Mouse (Mus musculus) small intestine, adult 2 months (tissue): Measurements from ENCODE around the gene Zfp1. TPM values are rescaled to one million over a fixed set of nuclear protein-coding genes. Genes with fewer than 3 reads are reported as not detected.

Source experiments
- H3K27ac ChIP-seq: fragments of 200-500 bp; 2 replicates; pipeline ENCODE4 v1.5.1; 2012; ENCODE audit warnings: low read depth, low read length, control low read depth, inconsistent platforms; ENCODE audit not compliant: insufficient read depth
- H3K27me3 ChIP-seq: fragments of 200-500 bp; 2 replicates; pipeline ENCODE4 v1.6.1; 2012; ENCODE audit warnings: mild to moderate bottlenecking, moderate library complexity, low read length, inconsistent platforms; ENCODE audit not compliant: control insufficient read depth, insufficient read depth
- H3K36me3 ChIP-seq: fragments of 200-500 bp; 2 replicates; pipeline ENCODE4 v1.6.1; 2012; ENCODE audit warnings: mild to moderate bottlenecking, low read length, control low read depth, inconsistent platforms; ENCODE audit not compliant: control insufficient read depth, insufficient read depth
- H3K4me1 ChIP-seq: fragments of 200-500 bp; 2 replicates; pipeline ENCODE4 v1.6.1; 2012; ENCODE audit warnings: low read length, inconsistent platforms, mixed read lengths; ENCODE audit not compliant: control insufficient read depth, insufficient read depth, insufficient read length
- H3K4me3 ChIP-seq: fragments of 200-500 bp; 2 replicates; pipeline ENCODE4 v1.5.1; 2012; ENCODE audit warnings: low read depth, mild to moderate bottlenecking, control low read depth, inconsistent platforms, low read length, moderate library complexity
- CTCF ChIP-seq: fragments of 200-500 bp; IDR thresholded peaks from 2 replicates; pipeline ENCODE4 v1.5.1; 2012; ENCODE audit warnings: low read depth, mild to moderate bottlenecking, control low read depth, inconsistent platforms, low read length, moderate library complexity, mixed read lengths; ENCODE audit not compliant: insufficient replicate concordance, insufficient read length; ENCODE audit errors: extremely low read depth
- POLR2A ChIP-seq: fragments of 200-500 bp; IDR thresholded peaks from 2 replicates; pipeline ENCODE4 v1.6.1; 2012; ENCODE audit warnings: low read depth, mild to moderate bottlenecking, control low read depth, inconsistent platforms, low read length, moderate library complexity
- WGBS: fragments of 180-500 bp; shearing (Covaris S2); methylation state at CpG from one replicate; pipeline ENCODE4 v1.1.7; 2018; 5-methylcytosine and 5-hydroxymethylcytosine counted together
- polyA plus RNA-seq: library from polyadenylated mRNA; depleted of rRNA; stranded (reverse); fragments of >200 nt; gene quantifications from 2 replicates; pipeline ENCODE4 v1.2.3, GENCODE M21; 2012; rRNA removed

Zfp1 gene
- polyA plus RNA-seq: 1.3 and 1.6 TPM in 2 replicates

GRCm38 (mm10) chr8:111643264-111644141 is at the start of gene Zfp1:
TSS of gene Zfp1 (plus strand) at chr8:111643401.
- H3K27me3 ChIP-seq: no peaks in the 10 kb centered on the region
- TF ChIP-seq POLR2A (peak; percentile 59), CTCF (no peak)
- peak within 1 kb of the TSS; percentile 93 for H3K27ac ChIP-seq
- no peaks in the 10 kb centered on the region for H3K36me3 ChIP-seq
- H3K4me3 ChIP-seq: peak within 1 kb of the TSS; percentile 94
- 1% methylated on average over 73 of the region's 75 CpGs for WGBS
- peaks cover 1% of the 10 kb centered on the region; the same call in 1 of the 2 replicates for H3K4me1 ChIP-seq

- peaks cover 19% of the 10 kb centered on the region for H3K4me1 ChIP-seq
- H3K27me3 ChIP-seq: no peaks in the 10 kb centered on the region
- H3K4me3 ChIP-seq: no peak overlapping the region
- TF ChIP-seq CTCF: no peak
- no peak for TF ChIP-seq POLR2A
- no peaks in the 10 kb centered on the region for H3K36me3 ChIP-seq
- 83% methylated on average over 3 of the region's 3 CpGs for WGBS
- no peak overlapping the region for H3K27ac ChIP-seq
These were observed 49.0 kb upstream of the Zfp1 start for GRCm38 (mm10) chr8:111594044-111594840.

- Histone ChIP-seq H3K27me3 (no peaks in the 10 kb centered on the region), H3K4me1 (peaks cover 19% of the 10 kb centered on the region), H3K36me3 (no peaks in the 10 kb centered on the region), H3K27ac (peak overlapping the region; percentile 13; the same call in 1 of the 2 replicates), H3K4me3 (no peak overlapping the region)
- TF ChIP-seq POLR2A (no peak), CTCF (no peak)
- WGBS: 85% methylated on average over 2 of the region's 2 CpGs
These were observed 48.2 kb upstream of the Zfp1 start for GRCm38 (mm10) chr8:111594951-111595350.

GRCm38 (mm10) chr8:111595712-111596484 is 47.3 kb upstream of the Zfp1 start:
- no peak for TF ChIP-seq CTCF
- no peak for TF ChIP-seq POLR2A
- peak overlapping the region; percentile 63 for H3K27ac ChIP-seq

GRCm38 (mm10) chr8:111596485-111596821 is 46.7 kb upstream of the Zfp1 start:
- Histone ChIP-seq H3K27ac (peak overlapping the region; percentile 48; the same call in 1 of the 2 replicates), H3K27me3 (no peaks in the 10 kb centered on the region), H3K4me3 (no peak overlapping the region), H3K4me1 (peaks cover 19% of the 10 kb centered on the region), H3K36me3 (no peaks in the 10 kb centered on the region)
- no peak for TF ChIP-seq CTCF
- no peak for TF ChIP-seq POLR2A
- WGBS: 40% methylated on average over 3 of the region's 3 CpGs

More at GRCm38 (mm10) chr8:111595712-111596484, 47.3 kb upstream of the Zfp1 start:
- H3K4me1 ChIP-seq: peaks cover 19% of the 10 kb centered on the region
- H3K4me3 ChIP-seq: peak overlapping the region; percentile 35
- no peaks in the 10 kb centered on the region for H3K36me3 ChIP-seq
- H3K27me3 ChIP-seq: no peaks in the 10 kb centered on the region
- WGBS: 25% methylated on average over 15 of the region's 15 CpGs

GRCm38 (mm10) chr8:111597310-111597709 is 45.9 kb upstream of the Zfp1 start:
- no peaks in the 10 kb centered on the region for H3K27me3 ChIP-seq
- no peak overlapping the region for H3K4me3 ChIP-seq
- no peaks in the 10 kb centered on the region for H3K36me3 ChIP-seq
- TF ChIP-seq CTCF (no peak), POLR2A (no peak)
- 4% methylated on average over 1 of the region's 1 CpGs for WGBS
- peak overlapping the region; percentile 59 for H3K27ac ChIP-seq
- peaks cover 19% of the 10 kb centered on the region for H3K4me1 ChIP-seq

GRCm38 (mm10) chr8:111599707-111600444 is 43.3 kb upstream of the Zfp1 start:
- Histone ChIP-seq H3K4me1 (peaks cover 16% of the 10 kb centered on the region), H3K27me3 (no peaks in the 10 kb centered on the region), H3K4me3 (no peak overlapping the region), H3K27ac (no peak overlapping the region), H3K36me3 (no peaks in the 10 kb centered on the region)
- TF ChIP-seq CTCF: no peak
- TF ChIP-seq POLR2A: no peak
- WGBS: 78% methylated on average over 9 of the region's 9 CpGs
